Mouse (Mus musculus) midbrain, postnatal 0 days (tissue): ENCODE results near the gene Themis3. TPM values are rescaled to one million over a fixed set of nuclear protein-coding genes. Genes with fewer than 3 reads are reported as not detected.

Experiments used
- ATAC-seq: fragments of 200-750 bp; cut with Nextera tagmentation; 2 replicates; pipeline ENCODE4 v1.8.0; 2017; ENCODE audit warnings: moderate number of reproducible peaks, mild to moderate bottlenecking, moderate TSS enrichment, moderate library complexity; ENCODE audit not compliant: low FRiP score
- DNase-seq: peaks from one replicate; pipeline ENCODE4 v3.0.0-alpha.2; 2015; ENCODE audit warnings: low spot score
- H3K27ac ChIP-seq: fragments of 300-500 bp; sonication (generic); 2 replicates; pipeline ENCODE4 v1.5.1; 2014; ENCODE audit warnings: low read depth, mild to moderate bottlenecking, low read length, mixed read lengths
- H3K27me3 ChIP-seq: fragments of 300-500 bp; sonication (generic); 2 replicates; pipeline ENCODE4 v1.6.1; 2014; ENCODE audit warnings: low read length, control low read depth, mixed read lengths; ENCODE audit not compliant: insufficient read depth
- H3K36me3 ChIP-seq: fragments of 300-500 bp; sonication (generic); 2 replicates; pipeline ENCODE4 v1.6.1; 2014; ENCODE audit warnings: low read length, control low read depth, mixed read lengths; ENCODE audit not compliant: insufficient read depth
- H3K4me1 ChIP-seq: fragments of 300-500 bp; sonication (generic); 2 replicates; pipeline ENCODE4 v1.6.1; 2014; ENCODE audit warnings: mild to moderate bottlenecking, control low read depth, antibody characterized with exemption, low read length, mixed read lengths; ENCODE audit not compliant: insufficient read depth
- H3K4me2 ChIP-seq: fragments of 300-500 bp; sonication (generic); 2 replicates; pipeline ENCODE4 v1.6.1; 2014; ENCODE audit warnings: low read depth, mild to moderate bottlenecking, low read length, mixed read lengths; ENCODE audit not compliant: poor library complexity, severe bottlenecking
- H3K4me3 ChIP-seq: fragments of 300-500 bp; sonication (generic); 2 replicates; pipeline ENCODE4 v1.5.1; 2014; ENCODE audit warnings: low read depth, mild to moderate bottlenecking, low read length, moderate library complexity
- H3K9ac ChIP-seq: fragments of 300-500 bp; sonication (generic); replicated peaks from 2 replicates; pipeline ENCODE4 v1.6.1; 2014; ENCODE audit warnings: mild to moderate bottlenecking, low read length, moderate library complexity, mixed read lengths; ENCODE audit not compliant: poor library complexity, severe bottlenecking
- H3K9me3 ChIP-seq: fragments of 300-500 bp; sonication (generic); 2 replicates; pipeline ENCODE4 v1.6.1; 2016; ENCODE audit warnings: low read length, control low read depth
- CTCF ChIP-seq: IDR thresholded peaks from 2 replicates; pipeline ENCODE4 v1.5.1; 2016; ENCODE audit warnings: antibody characterized with exemption, mild to moderate bottlenecking
- WGBS: fragments of 180-500 bp; shearing (Covaris S2); extraction: QIAGEN DNeasy Blood & Tissue Kit; methylation state at CpG from one replicate; pipeline ENCODE4 v1.1.7; 2014; 5-methylcytosine and 5-hydroxymethylcytosine counted together
- polyA plus RNA-seq: library from polyadenylated mRNA; unstranded; fragments of >200 nt; fragmentation: Nextera tagmentation; extraction: Ambion mirVana; gene quantifications from 2 replicates; pipeline ENCODE4 v1.2.1, GENCODE M21; 2015
- total RNA-seq: library from RNA; depleted of rRNA; stranded (reverse); fragments of >200 nt; gene quantifications from 2 replicates; pipeline ENCODE4 v1.2.3, GENCODE M21; 2014

Themis3 gene
- total and polyA plus RNA-seq, 2 experiments from 2014 or later, result not detected

DNA sequence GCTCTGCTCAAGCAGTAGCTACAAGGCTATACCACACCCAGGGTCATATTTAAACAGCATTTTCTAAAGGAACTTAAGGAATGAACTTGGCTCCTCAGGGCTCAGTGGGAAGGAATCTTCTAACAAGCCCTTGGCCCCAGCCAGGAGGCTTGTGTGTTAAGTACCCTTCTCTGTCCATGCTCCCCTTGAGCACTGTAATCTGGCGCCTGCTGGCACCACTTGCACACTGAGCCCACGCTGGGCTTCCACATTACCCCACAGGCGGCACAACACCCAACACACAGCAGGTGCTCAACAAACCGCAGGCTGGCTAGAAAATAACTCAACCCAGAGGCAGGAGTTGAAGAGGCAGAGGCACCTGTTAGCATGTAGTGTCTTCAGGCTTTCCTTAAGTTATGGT is 77.5 kb downstream of the Themis3 start:
- ATAC-seq (no peak), DNase-seq (no peak)
- Histone ChIP-seq H3K9ac (no peak overlapping the region), H3K9me3 (no peaks in the 10 kb centered on the region), H3K27me3 (no peaks in the 10 kb centered on the region), H3K4me1 (0 out of 2 replicates have a peak, but pooled peaks cover 3% of the 10 kb centered on the region), H3K36me3 (peaks cover 7% of the 10 kb centered on the region; the same call in 1 of the 2 replicates), H3K4me2 (0 out of 2 replicates have a peak overlapping the region, but pooled peaks have one; percentile 4), H3K27ac (no peak overlapping the region), H3K4me3 (no peak overlapping the region)
- WGBS, result 83% methylated on average over 4 of the region's 4 CpGs
- TF ChIP-seq CTCF, result no peak

DNA sequence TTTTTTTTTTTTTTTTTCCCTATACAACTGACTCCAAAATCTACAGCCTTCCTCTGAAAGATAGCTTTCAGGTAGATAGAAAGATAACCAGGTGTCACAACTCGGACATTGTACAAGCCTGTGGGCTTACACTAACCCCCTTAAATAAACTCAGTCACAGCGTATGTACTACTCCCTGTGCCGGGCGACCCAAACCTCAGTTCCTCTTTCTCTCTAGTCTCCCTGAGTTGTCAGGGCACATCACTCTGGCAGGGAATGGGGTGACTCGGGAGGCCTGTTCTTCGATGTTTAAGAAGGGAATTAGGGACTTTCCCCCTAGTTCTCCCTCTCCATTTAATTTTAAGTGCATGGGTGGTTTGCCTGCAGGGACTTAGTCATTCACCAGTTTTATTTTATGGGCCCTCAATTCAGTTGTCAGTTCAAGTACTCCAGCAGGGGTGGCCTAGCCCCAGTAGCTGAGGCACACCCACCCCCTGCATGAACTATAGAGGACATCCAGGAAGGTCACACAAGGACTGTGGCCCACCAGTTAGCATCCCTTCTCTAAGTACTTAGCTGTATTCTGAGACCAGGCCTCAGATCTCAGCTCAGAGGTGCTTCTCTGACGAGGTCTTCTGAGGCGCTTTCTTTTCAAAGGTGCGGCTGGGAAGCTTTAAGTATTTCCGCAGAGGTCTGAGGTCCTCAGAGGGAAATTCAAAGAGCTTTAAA is 80.0 kb downstream of the Themis3 start:
- no peaks in the 10 kb centered on the region for H3K9me3 ChIP-seq
- ATAC-seq (no peak), DNase-seq (no peak)
- H3K36me3 ChIP-seq, result peaks cover 7% of the 10 kb centered on the region; the same call in 1 of the 2 replicates
- no peaks in the 10 kb centered on the region for H3K27me3 ChIP-seq
- H3K4me1 ChIP-seq, result 0 out of 2 replicates have a peak, but pooled peaks cover 3% of the 10 kb centered on the region
- no peak overlapping the region for H3K4me2 ChIP-seq
- WGBS, result 92% methylated on average over 10 of the region's 10 CpGs
- H3K9ac ChIP-seq, result no peak overlapping the region
- TF ChIP-seq CTCF, result no peak
- no peak overlapping the region for H3K27ac ChIP-seq
- no peak overlapping the region for H3K4me3 ChIP-seq

DNA sequence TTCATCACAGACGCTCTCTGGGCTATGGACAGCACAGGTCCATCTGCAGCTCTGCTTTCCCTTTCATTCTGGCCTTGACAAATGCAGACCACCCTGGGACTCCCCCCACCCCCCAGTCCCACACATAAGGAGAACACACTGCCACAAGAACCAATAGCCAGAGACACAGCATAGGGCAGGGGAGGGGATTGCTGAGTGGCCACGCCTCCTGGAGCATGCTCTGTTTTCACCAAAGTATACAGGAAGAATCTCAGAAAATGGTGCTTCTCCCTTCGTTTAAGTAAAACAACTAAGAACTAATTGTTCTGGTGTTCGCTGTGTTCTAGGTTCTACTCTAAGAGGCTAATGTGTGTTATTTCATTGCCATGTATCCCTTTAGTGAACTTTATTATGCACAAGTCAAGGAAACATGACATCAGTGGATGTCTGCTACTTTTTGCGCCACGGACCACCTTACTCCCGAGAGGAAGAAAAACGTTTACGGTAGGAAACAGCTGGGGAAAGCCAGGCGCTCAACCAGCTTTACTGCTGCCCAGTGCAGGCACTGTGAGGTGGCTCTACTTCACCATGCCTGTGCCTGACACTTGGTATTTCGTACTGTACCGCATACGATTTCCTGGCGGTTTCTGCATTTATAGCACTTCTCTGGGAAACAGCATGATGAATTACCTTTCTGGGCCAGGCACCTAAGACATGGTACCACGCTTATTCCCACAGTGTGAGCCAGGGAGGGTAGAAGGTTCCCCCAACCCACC is 82.0 kb downstream of the Themis3 start:
- no peak overlapping the region for H3K4me3 ChIP-seq
- H3K27ac ChIP-seq, result no peak overlapping the region
- no peaks in the 10 kb centered on the region for H3K27me3 ChIP-seq
- TF ChIP-seq CTCF, result no peak
- no peak overlapping the region for H3K4me2 ChIP-seq
- 81% methylated on average over 15 of the region's 15 CpGs for WGBS
- DNase-seq (no peak), ATAC-seq (no peak)
- H3K4me1 ChIP-seq, result no peaks in the 10 kb centered on the region
- no peak overlapping the region for H3K9ac ChIP-seq
- H3K36me3 ChIP-seq, result peaks cover 7% of the 10 kb centered on the region; the same call in 1 of the 2 replicates
- no peaks in the 10 kb centered on the region for H3K9me3 ChIP-seq

DNA sequence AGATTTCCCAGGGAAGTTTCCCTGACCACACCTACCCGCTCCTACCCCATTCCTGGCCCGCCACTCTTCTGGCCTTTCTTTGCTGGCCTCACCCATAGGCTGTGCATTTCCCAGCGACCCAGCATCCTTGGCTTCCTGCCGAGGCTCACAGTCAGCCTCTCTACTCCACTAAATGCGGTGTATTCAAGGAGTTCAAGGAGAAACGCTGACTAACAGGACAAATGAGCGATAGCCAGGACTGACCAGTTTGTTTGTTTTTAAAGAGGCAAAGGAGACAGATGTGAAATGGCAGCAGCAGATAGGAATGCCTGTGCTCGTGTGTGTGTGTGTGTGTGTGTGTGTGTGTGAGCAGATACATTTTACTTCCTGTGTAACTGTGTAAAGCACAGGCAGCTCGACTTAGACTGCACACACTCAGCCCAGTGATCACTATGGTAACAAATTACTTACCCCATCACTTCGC is 84.2 kb downstream of the Themis3 start:
- peak; percentile 56 for DNase-seq
- Histone ChIP-seq H3K27me3 (no peaks in the 10 kb centered on the region), H3K4me2 (no peak overlapping the region), H3K4me1 (no peaks in the 10 kb centered on the region), H3K9me3 (no peaks in the 10 kb centered on the region), H3K9ac (no peak overlapping the region), H3K27ac (no peak overlapping the region), H3K4me3 (no peak overlapping the region), H3K36me3 (peaks cover 9% of the 10 kb centered on the region; the same call in 1 of the 2 replicates)
- no peak for TF ChIP-seq CTCF
- WGBS, result 56% methylated on average over 10 of the region's 10 CpGs
- no peak for ATAC-seq

DNA sequence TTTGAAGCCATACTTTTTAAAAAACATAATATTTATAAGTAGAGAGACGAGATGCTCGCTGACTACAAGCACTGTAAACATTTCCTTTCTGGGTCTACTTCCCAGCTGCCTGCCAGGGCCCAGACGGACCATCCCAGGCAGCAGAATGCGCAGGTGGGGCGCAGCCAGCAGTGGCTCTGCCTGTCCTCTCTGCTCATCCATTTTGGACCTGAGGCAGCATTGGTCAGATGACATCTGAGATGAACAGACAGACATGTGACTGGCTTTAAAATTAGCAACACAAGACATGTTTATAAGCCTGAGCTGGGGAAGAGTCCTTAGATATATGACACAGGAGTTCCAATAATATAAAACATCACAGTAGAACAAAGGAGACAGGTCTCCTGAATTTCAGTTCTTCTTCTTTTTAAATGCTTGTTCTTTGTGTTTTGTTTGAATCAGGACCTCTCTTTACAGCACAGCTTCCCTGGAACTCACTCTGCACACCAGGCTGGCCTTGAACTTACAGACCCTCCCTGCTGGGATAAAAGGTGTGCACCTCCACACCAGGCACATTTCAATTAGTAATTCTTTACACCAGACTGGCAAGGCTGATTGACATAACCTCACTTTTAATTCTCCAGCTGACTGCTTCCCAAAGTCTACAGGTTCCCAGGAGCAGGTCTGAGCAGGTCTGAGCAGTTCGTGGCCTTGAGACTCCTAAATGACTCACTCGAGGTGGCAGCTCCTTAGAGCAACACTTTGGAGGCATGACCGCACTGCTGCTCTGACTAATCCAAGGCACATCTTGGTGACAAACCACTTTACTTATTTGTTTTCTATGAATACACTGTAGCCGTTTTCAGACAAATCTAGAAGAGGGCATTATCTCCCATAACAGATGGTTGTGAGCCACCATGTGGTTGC is 87.1 kb downstream of the Themis3 start:
- H3K36me3 ChIP-seq, result peaks cover 13% of the 10 kb centered on the region
- no peak overlapping the region for H3K27ac ChIP-seq
- no peak overlapping the region for H3K4me2 ChIP-seq
- no peaks in the 10 kb centered on the region for H3K9me3 ChIP-seq
- ATAC-seq (no peak), DNase-seq (no peak)
- H3K4me3 ChIP-seq, result no peak overlapping the region
- H3K4me1 ChIP-seq, result no peaks in the 10 kb centered on the region
- WGBS, result 85% methylated on average over 9 of the region's 9 CpGs
- TF ChIP-seq CTCF, result no peak
- H3K9ac ChIP-seq, result no peak overlapping the region
- H3K27me3 ChIP-seq, result no peaks in the 10 kb centered on the region
